Mouse (Mus musculus): Measurements from ENCODE around the gene Wnt3a. TPM values are rescaled to one million over a fixed set of nuclear protein-coding genes. Genes with fewer than 3 reads are reported as not detected.

Wnt3a gene
- polyA plus RNA-seq (2017; shearing (Covaris generic)), result not detected

DNA sequence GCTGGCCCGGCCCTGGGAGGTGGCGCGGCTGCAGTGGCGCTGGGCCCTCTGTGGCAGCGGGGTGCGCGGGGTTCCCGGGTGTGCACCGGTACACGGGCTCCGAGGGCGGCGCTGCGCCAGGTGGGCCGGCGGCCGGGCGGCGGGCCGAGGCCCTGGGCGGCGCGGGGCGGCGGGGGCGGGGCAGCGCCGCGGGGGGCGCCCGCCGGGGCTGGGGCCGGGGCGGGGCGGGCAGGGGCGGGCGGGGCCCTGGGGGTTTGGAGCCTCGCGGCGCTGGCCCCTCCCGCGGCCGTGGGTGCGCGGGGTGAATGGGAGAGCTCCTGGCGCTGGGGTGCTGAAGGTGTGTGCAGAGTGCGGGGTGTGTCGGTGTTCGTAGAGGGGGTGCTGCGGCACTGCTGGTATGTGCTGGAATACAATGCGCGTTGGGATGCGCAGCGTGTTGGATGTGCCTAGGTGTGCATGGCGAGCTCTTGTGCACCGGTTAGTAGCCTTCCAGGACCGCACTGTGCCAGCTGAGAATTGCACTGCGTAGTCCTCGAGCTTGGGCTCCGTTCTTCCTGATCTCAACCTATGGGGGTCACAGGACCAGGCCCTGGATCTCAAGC is at the start of gene Wnt3a:
Gene Wnt3a, minus strand, starts transcription at position 51 of the 602 bp plus-strand sequence.

DNA sequence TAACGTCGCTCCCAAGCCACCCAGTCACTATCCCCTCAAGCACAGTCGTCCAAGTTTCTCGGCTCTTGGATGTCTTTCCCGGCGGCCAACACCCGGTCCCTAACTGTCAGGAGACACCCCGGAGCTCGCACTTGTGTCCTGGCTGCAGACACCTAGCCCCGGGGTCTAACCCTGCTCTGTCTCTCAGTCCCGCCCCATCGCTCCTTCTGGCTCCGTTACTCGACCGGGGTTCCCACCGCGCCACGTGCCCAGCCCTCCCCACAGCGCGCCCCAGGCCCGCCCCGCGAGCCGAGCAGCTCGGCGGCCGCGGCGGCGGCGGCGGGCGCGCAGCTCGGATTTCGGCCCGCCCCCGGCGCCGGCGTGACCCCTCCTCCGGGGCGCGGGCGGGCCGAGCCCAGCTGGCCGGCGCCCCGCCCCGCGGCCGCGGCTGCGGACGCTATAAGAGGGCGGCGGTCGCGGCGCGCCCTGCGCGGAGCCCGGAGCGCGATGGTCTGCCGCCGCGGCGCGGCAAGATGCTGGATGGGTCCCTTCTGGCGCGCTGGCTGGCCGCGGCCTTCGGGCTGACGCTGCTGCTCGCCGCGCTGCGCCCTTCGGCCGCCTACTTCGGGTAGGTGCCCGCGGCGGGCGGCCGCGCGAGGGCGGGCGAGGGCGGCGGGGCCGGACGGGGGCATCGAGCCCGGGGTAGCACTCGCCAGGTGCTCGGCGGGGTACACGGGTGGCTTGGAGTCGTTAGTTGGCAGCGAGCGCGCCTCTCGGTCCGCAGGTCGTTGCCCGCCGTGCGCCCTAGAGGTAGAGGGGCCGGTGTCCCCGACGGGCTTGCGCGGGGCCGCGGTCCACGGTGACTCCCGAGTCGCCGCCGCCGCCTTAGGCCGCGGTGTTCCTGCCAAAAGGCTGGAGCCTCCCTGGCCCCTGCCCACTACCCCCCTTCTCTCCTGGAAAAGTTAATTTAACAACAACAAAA is 16.2 kb upstream of the Wnt3a start, which contains the start of gene Wnt9a:
Gene Wnt9a, plus strand, starts transcription at position 468 of the 961 bp plus-strand sequence.

DNA sequence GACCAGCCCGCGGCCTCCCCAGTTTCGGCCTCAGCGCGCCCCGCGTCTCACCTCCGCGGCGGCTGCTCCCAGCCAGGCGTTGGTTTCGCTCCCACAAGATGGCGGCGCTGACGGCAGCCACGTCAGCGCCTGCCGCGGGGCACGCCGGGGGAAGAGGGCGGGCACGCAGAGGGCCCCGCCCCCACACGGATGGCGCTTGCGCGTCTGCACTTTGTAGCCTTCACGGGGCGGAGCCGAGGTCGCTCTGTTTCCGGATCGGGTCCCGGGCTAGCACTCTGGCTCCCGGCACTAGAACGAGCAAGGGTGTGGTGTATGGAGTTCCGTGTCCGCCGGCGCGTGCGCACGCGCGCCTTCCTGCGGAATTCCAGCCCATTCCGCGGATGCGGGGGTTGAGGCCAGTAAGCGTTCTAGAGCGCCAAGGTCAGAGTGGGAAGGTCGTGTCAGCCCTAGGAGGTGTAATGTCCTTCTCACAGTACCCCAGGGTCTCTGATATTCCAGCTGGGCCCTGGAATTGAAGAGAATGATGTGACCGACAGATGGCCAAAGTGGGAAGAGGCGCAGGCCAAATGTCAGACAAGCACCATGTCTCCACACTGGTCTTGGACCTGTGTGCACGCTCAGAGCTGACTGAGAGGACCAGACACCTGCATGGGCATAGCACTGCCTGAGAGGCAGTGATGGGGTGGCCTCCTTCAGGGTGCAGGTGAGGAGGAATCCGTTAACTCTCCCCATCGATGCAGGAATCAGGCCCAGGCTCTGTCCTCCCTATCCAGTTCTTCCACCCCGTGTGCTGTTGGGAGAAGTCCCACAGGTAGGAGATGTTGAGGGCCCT is 62.2 kb downstream of the Wnt3a start, which contains the start of gene Arf1:
Gene Arf1, minus strand, starts transcription at position 149 of the 832 bp plus-strand sequence.

DNA sequence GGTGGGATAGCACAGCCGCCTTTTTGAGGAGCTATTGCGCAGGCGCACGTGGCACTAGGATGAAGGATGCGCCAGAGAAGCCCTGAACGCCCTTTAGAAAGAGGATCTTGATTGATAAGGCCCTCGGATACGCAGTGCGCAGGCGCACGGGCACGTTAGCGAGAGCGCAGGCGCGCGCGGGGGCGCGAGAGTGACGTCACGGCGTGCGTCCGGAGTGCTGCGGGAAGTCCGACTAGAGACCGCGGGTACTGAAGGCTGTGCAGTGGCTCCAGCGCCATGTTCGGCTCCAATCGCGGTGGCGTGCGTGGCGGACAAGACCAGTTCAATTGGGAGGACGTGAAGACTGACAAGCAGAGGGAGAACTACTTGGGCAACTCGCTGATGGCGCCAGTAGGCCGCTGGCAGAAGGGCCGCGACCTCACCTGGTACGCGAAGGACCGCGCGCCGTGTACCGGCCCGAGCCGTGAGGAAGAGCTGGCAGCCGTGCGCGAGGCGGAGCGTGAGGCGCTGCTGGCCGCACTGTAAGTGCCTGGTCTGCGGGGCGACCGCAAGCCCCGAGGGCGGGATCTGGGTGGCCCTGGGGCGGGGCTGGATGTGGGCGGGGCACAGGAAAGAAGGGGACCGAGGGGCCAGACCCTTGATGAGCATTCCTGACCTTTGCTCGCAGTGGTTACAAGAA is 82.3 kb downstream of the Wnt3a start, which contains the start of gene 2310033P09Rik:
Gene 2310033P09Rik, plus strand, starts transcription at position 169 of the 679 bp plus-strand sequence.

DNA sequence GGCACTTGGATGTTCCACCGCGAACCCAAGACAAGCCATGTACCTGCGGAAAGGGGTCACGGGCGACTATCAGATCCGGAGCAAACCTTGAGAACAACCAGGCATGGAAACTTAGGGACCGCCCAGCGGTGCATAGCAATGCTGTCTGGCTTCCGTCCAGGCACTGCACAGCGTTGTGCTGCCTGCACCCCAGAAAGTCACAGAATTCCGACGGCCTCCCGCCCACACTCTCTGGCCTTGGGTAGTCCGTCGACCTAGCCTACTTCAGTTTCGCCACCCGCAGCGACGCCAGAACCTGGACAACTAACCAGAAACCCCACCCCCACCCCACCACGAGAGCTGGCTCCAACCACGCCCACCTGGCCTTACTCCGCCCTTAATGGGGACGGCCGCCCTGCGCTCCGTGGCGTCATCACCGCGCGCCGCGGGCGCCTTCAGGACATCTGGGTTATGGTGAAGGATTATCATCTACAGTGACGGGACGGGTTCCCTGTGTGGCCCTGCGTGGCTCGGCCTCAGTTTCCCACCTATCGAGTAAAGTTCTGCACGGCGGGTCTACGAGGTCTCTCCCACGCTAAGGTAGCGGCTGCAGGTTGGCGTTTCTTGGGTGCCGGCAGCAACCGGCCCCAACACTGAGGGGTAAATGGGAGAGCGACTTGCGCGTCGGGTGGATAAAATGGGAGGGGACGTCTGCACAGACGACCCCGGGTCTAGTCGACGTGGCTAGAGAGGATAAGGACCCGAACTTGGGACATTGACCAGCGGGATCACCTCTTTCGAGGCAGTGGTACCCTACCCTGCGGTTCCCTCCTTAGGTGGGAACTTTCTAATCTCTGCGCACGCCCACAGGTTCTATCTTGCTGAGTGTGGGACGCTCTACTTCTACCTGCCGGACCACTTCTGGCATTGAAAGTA is 88.2 kb downstream of the Wnt3a start, which contains the start of gene Mrpl55:
Gene Mrpl55, plus strand, starts transcription at position 406 of the 915 bp plus-strand sequence.

Other genes starting within 250 kb of the Wnt3a start
- gene Obscn, start 154.3 kb downstream of the Wnt3a start, polyA plus RNA-seq (2017; shearing (Covaris generic)), result not detected
- gene Iba57, start 127.0 kb downstream of the Wnt3a start, polyA plus RNA-seq (2017; shearing (Covaris generic)), result 0.93 TPM
- not detected for gene Gjc2, start 107.5 kb downstream of the Wnt3a start, polyA plus RNA-seq (2017; shearing (Covaris generic))
- gene Guk1, start 98.5 kb downstream of the Wnt3a start, polyA plus RNA-seq (2017; shearing (Covaris generic)), result 85.4 TPM
- gene Mrpl55, start 88.3 kb downstream of the Wnt3a start, polyA plus RNA-seq (2017; shearing (Covaris generic)), result 54.4 TPM
- 25.8 TPM for gene 2310033P09Rik, start 82.4 kb downstream of the Wnt3a start, polyA plus RNA-seq (2017; shearing (Covaris generic))
- 517 TPM for gene Arf1, start 62.5 kb downstream of the Wnt3a start, polyA plus RNA-seq (2017; shearing (Covaris generic))
- not detected for gene Wnt9a, start 16.2 kb upstream of the Wnt3a start, polyA plus RNA-seq (2017; shearing (Covaris generic))
- not detected for gene Prss38, start 84.9 kb upstream of the Wnt3a start, polyA plus RNA-seq (2017; shearing (Covaris generic))
- gene Jmjd4, start 159.3 kb upstream of the Wnt3a start, polyA plus RNA-seq (2017; shearing (Covaris generic)), result 15.0 TPM
- gene Snap47, start 160.4 kb upstream of the Wnt3a start, polyA plus RNA-seq (2017; shearing (Covaris generic)), result 66.8 TPM
- gene Zfp867, start 181.7 kb upstream of the Wnt3a start, polyA plus RNA-seq (2017; shearing (Covaris generic)), result 4.8 TPM
- 29.7 TPM for gene Zkscan17, start 236.0 kb upstream of the Wnt3a start, polyA plus RNA-seq (2017; shearing (Covaris generic))

All from CD4-positive, CD25-positive, alpha-beta regulatory T cell, adult 9 weeks (primary cell).